Mouse (Mus musculus) CH12.LX (cell line): ENCODE data around the gene Mov10l1. TPM values are rescaled to one million over a fixed set of nuclear protein-coding genes. Genes with fewer than 3 reads are reported as not detected.

Experiments
- DNase-seq: peaks from one replicate; pipeline ENCODE4 v3.0.0-alpha.2; 2013; ENCODE audit errors: extremely low read depth
- H3K27ac ChIP-seq: 2 replicates; pipeline ENCODE4 v1.5.1; 2012; ENCODE audit warnings: low read depth, mild to moderate bottlenecking, control low read depth, moderate library complexity; ENCODE audit not compliant: insufficient read depth
- H3K27me3 ChIP-seq: replicated peaks from 2 replicates; pipeline ENCODE3; 2012; ENCODE audit warnings: inconsistent platforms
- H3K36me3 ChIP-seq, 2 experiments: replicated peaks in 1 of 2; 2 replicates each; pipeline versions ENCODE3 to v1.6.1; 2012; ENCODE audit warnings: inconsistent platforms in 1 of 2, low read length in 1 of 2, mild to moderate bottlenecking in 1 of 2, mixed read lengths in 1 of 2, moderate library complexity in 1 of 2; ENCODE audit not compliant: control insufficient read depth in 1 of 2, insufficient read depth in 1 of 2
- H3K4me1 ChIP-seq, 2 experiments: 2 replicates each; pipeline ENCODE4 v1.6.1; 2012; ENCODE audit warnings: inconsistent platforms in 1 of 2, moderate library complexity in 1 of 2; ENCODE audit not compliant: insufficient read depth in 2 of 2, control insufficient read depth in 1 of 2
- H3K4me2 ChIP-seq: 2 replicates; pipeline ENCODE4 v1.6.1; 2012; ENCODE audit warnings: low read depth, mild to moderate bottlenecking, control low read depth; ENCODE audit not compliant: poor library complexity, insufficient read depth, severe bottlenecking
- H3K4me3 ChIP-seq, 3 experiments: fragments of 150-350 bp in 1 of 3; sonication (generic) in 1 of 3; replicated peaks in 1 of 3; 2 replicates each; pipeline versions ENCODE3 to v1.5.1; 2011 to 2012; ENCODE audit warnings: low read depth in 2 of 3, low read length in 2 of 3, mild to moderate bottlenecking in 2 of 3, moderate library complexity in 2 of 3, control low read depth in 1 of 3, improper control_type of control experiment in 1 of 3, inconsistent platforms in 1 of 3, mixed read lengths in 1 of 3; ENCODE audit not compliant: poor library complexity in 1 of 3
- H3K79me2 ChIP-seq: replicated peaks from 2 replicates; pipeline ENCODE4 v1.6.1; 2012; ENCODE audit warnings: mild to moderate bottlenecking, moderate library complexity; ENCODE audit not compliant: control insufficient read depth, poor library complexity, insufficient read depth, severe bottlenecking; ENCODE audit errors: extremely low read depth
- H3K9ac ChIP-seq: 2 replicates; pipeline ENCODE4 v1.6.1; 2012; ENCODE audit warnings: low read depth, mild to moderate bottlenecking, control low read depth, moderate library complexity; ENCODE audit not compliant: insufficient read depth
- H3K9me3 ChIP-seq: replicated peaks from 2 replicates; pipeline ENCODE3; 2012; ENCODE audit warnings: low read length, inconsistent platforms, mixed read lengths
- CHD1 ChIP-seq: IDR thresholded peaks from 2 replicates; pipeline ENCODE4 v1.6.1; 2012; ENCODE audit warnings: low read depth, low read length, improper control_type of control experiment, inconsistent platforms
- CTCF ChIP-seq, 2 experiments: IDR thresholded peaks in 1 of 2; conservative IDR thresholded peaks in 1 of 2; 2 replicates each; pipeline ENCODE4 v1.5.1; 2011 to 2012; ENCODE audit warnings: low read depth in 2 of 2, low read length in 2 of 2, improper control_type of control experiment in 1 of 2, inconsistent platforms in 1 of 2, mild to moderate bottlenecking in 1 of 2, moderate library complexity in 1 of 2
- GABPA ChIP-seq: IDR thresholded peaks from 2 replicates; pipeline ENCODE4 v1.6.1; 2012; ENCODE audit warnings: low read depth, low read length, improper control_type of control experiment, inconsistent platforms; ENCODE audit not compliant: insufficient replicate concordance
- HCFC1 ChIP-seq: IDR thresholded peaks from 2 replicates; pipeline ENCODE4 v1.6.1; 2012; ENCODE audit warnings: low read depth, mild to moderate bottlenecking, inconsistent platforms, low read length, improper control_type of control experiment
- MAFK ChIP-seq: IDR thresholded peaks from 2 replicates; pipeline ENCODE4 v1.6.1; 2011; ENCODE audit warnings: low read length, improper control_type of control experiment; ENCODE audit not compliant: insufficient replicate concordance
- MEF2A ChIP-seq: IDR thresholded peaks from 2 replicates; pipeline ENCODE4 v1.6.1; 2014; ENCODE audit warnings: low read depth, mild to moderate bottlenecking, inconsistent platforms, low read length, improper control_type of control experiment, borderline replicate concordance
- MYC ChIP-seq: IDR thresholded peaks from 2 replicates; pipeline ENCODE4 v1.6.1; 2011; ENCODE audit warnings: low read depth, mild to moderate bottlenecking, improper control_type of control experiment, low read length
- NRF1 ChIP-seq: IDR thresholded peaks from 2 replicates; pipeline ENCODE4 v1.6.1; 2014; ENCODE audit warnings: low read depth, mild to moderate bottlenecking, inconsistent platforms, low read length, improper control_type of control experiment, moderate library complexity
- TBP ChIP-seq: conservative IDR thresholded peaks from 2 replicates; pipeline ENCODE4 v1.6.1; 2011; ENCODE audit warnings: low read depth, low read length, improper control_type of control experiment
- TCF12 ChIP-seq: IDR thresholded peaks from 2 replicates; pipeline ENCODE4 v1.6.1; 2014; ENCODE audit warnings: low read depth, mild to moderate bottlenecking, inconsistent platforms, low read length, improper control_type of control experiment
- UBTF ChIP-seq: IDR thresholded peaks from 2 replicates; pipeline ENCODE4 v1.6.1; 2012; ENCODE audit warnings: low read depth, mild to moderate bottlenecking, inconsistent platforms, low read length, improper control_type of control experiment, moderate library complexity
- USF2 ChIP-seq: conservative IDR thresholded peaks from 2 replicates; pipeline ENCODE4 v1.6.1; 2011; ENCODE audit warnings: low read depth, low read length, improper control_type of control experiment
- ZC3H11A ChIP-seq: IDR thresholded peaks from 2 replicates; pipeline ENCODE4 v1.6.1; 2012; ENCODE audit warnings: low read depth, mild to moderate bottlenecking, inconsistent platforms, low read length, improper control_type of control experiment
- ZKSCAN1 ChIP-seq: IDR thresholded peaks from 2 replicates; pipeline ENCODE4 v1.6.1; 2012; ENCODE audit warnings: low read depth, inconsistent platforms, low read length, improper control_type of control experiment, borderline replicate concordance
- ZNF384 ChIP-seq: IDR thresholded peaks from 2 replicates; pipeline ENCODE4 v1.6.1; 2012; ENCODE audit warnings: low read depth, low read length, improper control_type of control experiment, inconsistent platforms
- dilution Hi-C: fragments of 300-500 bp; cut with MboI; formaldehyde crosslinking; loops from 2 replicates; pipeline ENCODE4 v1.14.3; 2020; ENCODE audit warnings: low sequenced_read_pairs; ENCODE audit not compliant: extremely low pct_unique_long_range_greater_than_20kb, extremely low pct_ligation_motif_present
- in situ Hi-C: fragments of 300-500 bp; cut with MboI; formaldehyde crosslinking; loops from 3 replicates; pipeline ENCODE4 v1.14.3; 2019; ENCODE audit warnings: low sequenced_read_pairs, low pct_ligation_motif_present, low pct_unique_long_range_greater_than_20kb, mixed read lengths
- polyA plus RNA-seq: library from polyadenylated mRNA; unstranded; fragments of >175 nt; gene quantifications from 2 replicates; pipeline ENCODE4 v1.2.1, GENCODE M21; 2012; ENCODE audit warnings: low read depth; ENCODE audit not compliant: insufficient read length
- total RNA-seq, 2 experiments: library from RNA; depleted of rRNA; stranded (reverse); fragments of 300-350 nt in 1 of 2; fragments of >200 nt in 1 of 2; gene quantifications; 2 replicates each; pipeline ENCODE4 v1.2.3; 2012 to 2014

The Mov10l1 gene
- total and polyA plus RNA-seq, 3 experiments = not detected

DNA sequence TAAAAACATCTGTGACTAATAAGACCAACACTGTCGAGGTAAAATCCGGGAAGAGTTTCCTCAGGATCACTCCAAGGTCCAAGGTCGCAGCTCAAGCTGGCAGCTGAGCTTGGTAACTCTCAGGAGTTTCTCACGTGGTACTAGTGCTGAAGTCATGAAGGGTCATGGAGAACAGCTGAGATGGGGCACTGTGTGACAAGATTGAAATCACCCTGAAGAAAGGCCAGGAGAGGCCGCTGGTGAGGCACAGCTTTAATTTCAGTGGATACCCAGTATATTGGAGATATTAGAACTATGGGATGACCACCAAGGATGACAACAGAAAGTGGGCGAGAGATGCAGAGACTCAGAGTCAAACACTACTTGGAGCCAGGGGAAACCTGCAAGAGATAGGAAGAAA lies 35.9 kb upstream of the Mov10l1 start:
- H3K27ac ChIP-seq = no peak overlapping the region
- no peaks in the 10 kb centered on the region for H3K79me2 ChIP-seq
- H3K27me3 ChIP-seq = peaks cover 72% of the 10 kb centered on the region
- no peak overlapping the region for H3K4me2 ChIP-seq
- peaks cover 9% of the 10 kb centered on the region for H3K9me3 ChIP-seq
- no peaks in the 10 kb centered on the region for H3K36me3 ChIP-seq
- no peaks in the 10 kb centered on the region for H3K4me1 ChIP-seq
- in situ Hi-C loops = no loop called here
- dilution Hi-C loops = no loop called here
- no peak overlapping the region for H3K4me3 ChIP-seq
- TF ChIP-seq UBTF = no peak
- TF ChIP-seq USF2 = no peak
- TF ChIP-seq CTCF (conservative IDR thresholded peaks at IDR 0.05 in 1 of 2, IDR thresholded peaks at IDR 0.05 in 1 of 2; ENCODE audit: low read depth in 2 of 2, low read length in 2 of 2) = peak in 1 of 2 experiments; percentile 33; a peak in 1 of 4 replicates
- DNase-seq = peak; percentile 6
- H3K9ac ChIP-seq = no peak overlapping the region

DNA sequence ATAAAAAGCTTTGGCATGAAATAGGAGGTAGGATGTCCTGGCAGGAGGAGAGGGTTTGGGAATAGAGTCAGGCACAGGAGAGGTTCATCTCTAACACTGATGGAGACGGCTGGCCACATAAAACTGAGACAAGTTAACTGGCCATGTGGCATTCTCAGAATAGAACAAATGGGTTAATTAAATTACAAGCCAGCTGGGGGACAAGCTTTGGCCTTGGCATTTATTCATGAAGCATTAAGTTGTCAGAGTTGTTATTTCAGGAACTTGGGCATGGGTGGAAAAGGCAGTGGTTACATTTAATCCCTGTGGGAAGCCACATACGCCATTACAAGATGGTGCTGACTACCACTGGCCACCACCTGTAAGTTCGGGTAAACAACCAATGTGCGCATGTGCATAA lies 31.5 kb upstream of the Mov10l1 start:
- no peak for DNase-seq
- no peaks in the 10 kb centered on the region for H3K36me3 ChIP-seq
- no peak overlapping the region for H3K4me2 ChIP-seq
- H3K9ac ChIP-seq = no peak overlapping the region
- dilution Hi-C loops = no loop called here
- no peak overlapping the region for H3K4me3 ChIP-seq
- H3K27me3 ChIP-seq = peaks cover 69% of the 10 kb centered on the region
- peaks cover 6% of the 10 kb centered on the region for H3K9me3 ChIP-seq
- H3K27ac ChIP-seq = no peak overlapping the region
- H3K4me1 ChIP-seq = no peaks in the 10 kb centered on the region
- no peaks in the 10 kb centered on the region for H3K79me2 ChIP-seq
- TF ChIP-seq MAFK (no peak), CHD1 (no peak), TCF12 (no peak), HCFC1 (no peak), UBTF (no peak), ZKSCAN1 (no peak), ZNF384 (no peak), ZC3H11A (no peak), TBP (no peak), GABPA (no peak), MYC (no peak), MEF2A (no peak), USF2 (no peak), NRF1 (no peak)
- in situ Hi-C loops = loop anchor here (25.0 kb wide), 2 partner anchors 111 to 261 kb away; partner anchors contain the start of genes Panx2 and Ppp6r2
